Mouse (Mus musculus) forebrain, embryonic 14.5 days (tissue): ENCODE measurements around the gene Sult1d1. TPM values are rescaled to one million over a fixed set of nuclear protein-coding genes. Genes with fewer than 3 reads are reported as not detected.

Experiments used
- ATAC-seq: fragments of 200-750 bp; cut with Nextera tagmentation; 2 replicates; pipeline ENCODE4 v1.8.0; 2017; ENCODE audit warnings: mild to moderate bottlenecking, moderate library complexity
- DNase-seq: peaks from one replicate; pipeline ENCODE4 v3.0.0-alpha.2; 2015; ENCODE audit warnings: low spot score
- H3K27ac ChIP-seq: fragments of 300-500 bp; sonication (generic); 2 replicates; pipeline ENCODE4 v1.5.1; 2014; ENCODE audit warnings: low read depth, mild to moderate bottlenecking, control low read depth, low read length, moderate library complexity
- H3K27me3 ChIP-seq: fragments of 300-500 bp; sonication (generic); replicated peaks from 2 replicates; pipeline ENCODE4 v1.6.1; 2014; ENCODE audit warnings: low read length, control low read depth, mixed read lengths; ENCODE audit not compliant: control insufficient read depth, insufficient read depth
- H3K36me3 ChIP-seq: fragments of 300-500 bp; sonication (generic); 2 replicates; pipeline ENCODE4 v1.6.1; 2014; ENCODE audit warnings: low read length, control low read depth; ENCODE audit not compliant: control insufficient read depth, insufficient read depth
- H3K4me1 ChIP-seq: fragments of 300-500 bp; sonication (generic); 2 replicates; pipeline ENCODE4 v1.6.1; 2014; ENCODE audit warnings: antibody characterized with exemption, low read length, control low read depth; ENCODE audit not compliant: control insufficient read depth, insufficient read depth
- H3K4me2 ChIP-seq: fragments of 300-500 bp; sonication (generic); 2 replicates; pipeline ENCODE4 v1.6.1; 2014; ENCODE audit warnings: mild to moderate bottlenecking, control low read depth, low read length
- H3K4me3 ChIP-seq: fragments of 300-500 bp; sonication (generic); 2 replicates; pipeline ENCODE4 v1.5.1; 2014; ENCODE audit warnings: low read depth, low read length, control low read depth
- H3K9ac ChIP-seq: fragments of 300-500 bp; sonication (generic); 2 replicates; pipeline ENCODE4 v1.6.1; 2014; ENCODE audit warnings: mild to moderate bottlenecking, low read length, control low read depth, moderate library complexity
- H3K9me3 ChIP-seq: fragments of 300-500 bp; sonication (generic); replicated peaks from 2 replicates; pipeline ENCODE4 v1.6.1; 2016; ENCODE audit warnings: low read length, control low read depth, mixed read lengths; ENCODE audit not compliant: control insufficient read depth
- WGBS: fragments of 180-500 bp; shearing (Covaris S2); extraction: QIAGEN DNeasy Blood & Tissue Kit; methylation state at CpG from one replicate; pipeline ENCODE4 v1.1.7; 2014; 5-methylcytosine and 5-hydroxymethylcytosine counted together
- polyA plus RNA-seq: library from polyadenylated mRNA; unstranded; fragments of >200 nt; fragmentation: Nextera tagmentation; extraction: Ambion mirVana; gene quantifications from 2 replicates; pipeline ENCODE4 v1.2.1, GENCODE M21; 2014

Sult1d1 gene
- polyA plus RNA-seq, 1 experiment from 2014 or later = not detected

GRCm38 (mm10) chr5:87573490-87573889, 4.7 kb upstream of the Sult1d1 start:
- DNase-seq (no peak), ATAC-seq (no peak)
- Histone ChIP-seq H3K27ac (no peak overlapping the region), H3K4me2 (no peak overlapping the region), H3K9ac (no peak overlapping the region), H3K27me3 (no peaks in the 10 kb centered on the region), H3K4me1 (no peaks in the 10 kb centered on the region), H3K4me3 (no peak overlapping the region), H3K36me3 (no peaks in the 10 kb centered on the region), H3K9me3 (no peaks in the 10 kb centered on the region)
- 53% methylated on average over 5 of the region's 5 CpGs for WGBS

GRCm38 (mm10) chr5:87572781-87573180, 4.0 kb upstream of the Sult1d1 start:
- ATAC-seq (no peak), DNase-seq (no peak)
- no peak overlapping the region for H3K4me2 ChIP-seq
- H3K4me1 ChIP-seq = no peaks in the 10 kb centered on the region
- WGBS = 90% methylated on average over 6 of the region's 6 CpGs
- H3K4me3 ChIP-seq = no peak overlapping the region
- no peaks in the 10 kb centered on the region for H3K27me3 ChIP-seq
- no peak overlapping the region for H3K27ac ChIP-seq
- no peak overlapping the region for H3K9ac ChIP-seq
- no peaks in the 10 kb centered on the region for H3K9me3 ChIP-seq
- H3K36me3 ChIP-seq = no peaks in the 10 kb centered on the region

GRCm38 (mm10) chr5:87567306-87567705, 1.5 kb downstream of the Sult1d1 start:
- H3K4me2 ChIP-seq = no peak overlapping the region
- no peaks in the 10 kb centered on the region for H3K4me1 ChIP-seq
- no peaks in the 10 kb centered on the region for H3K9me3 ChIP-seq
- no peak overlapping the region for H3K9ac ChIP-seq
- no peaks in the 10 kb centered on the region for H3K36me3 ChIP-seq
- ATAC-seq (no peak), DNase-seq (no peak)
- H3K27me3 ChIP-seq = no peaks in the 10 kb centered on the region
- WGBS = 86% methylated on average over 1 of the region's 1 CpGs
- H3K4me3 ChIP-seq = no peak overlapping the region
- no peak overlapping the region for H3K27ac ChIP-seq

GRCm38 (mm10) chr5:87562966-87563365, 5.9 kb downstream of the Sult1d1 start:
- Histone ChIP-seq H3K27ac (no peak overlapping the region), H3K4me1 (no peaks in the 10 kb centered on the region), H3K4me2 (no peak overlapping the region), H3K36me3 (no peaks in the 10 kb centered on the region), H3K27me3 (no peaks in the 10 kb centered on the region), H3K9ac (no peak overlapping the region), H3K4me3 (no peak overlapping the region), H3K9me3 (no peaks in the 10 kb centered on the region)
- ATAC-seq (no peak), DNase-seq (no peak)

- WGBS = 75% methylated on average over 4 of the region's 4 CpGs
- no peaks in the 10 kb centered on the region for H3K9me3 ChIP-seq
- no peak overlapping the region for H3K4me2 ChIP-seq
- DNase-seq (no peak), ATAC-seq (no peak)
- H3K27ac ChIP-seq = no peak overlapping the region
- H3K4me1 ChIP-seq = no peaks in the 10 kb centered on the region
- no peak overlapping the region for H3K9ac ChIP-seq
- H3K36me3 ChIP-seq = no peaks in the 10 kb centered on the region
- no peak overlapping the region for H3K4me3 ChIP-seq
- H3K27me3 ChIP-seq = no peaks in the 10 kb centered on the region
These were observed 6.3 kb downstream of the Sult1d1 start for GRCm38 (mm10) chr5:87562526-87562925.

GRCm38 (mm10) chr5:87560145-87560544, 8.7 kb downstream of the Sult1d1 start:
- H3K27me3 ChIP-seq = no peaks in the 10 kb centered on the region
- H3K36me3 ChIP-seq = no peaks in the 10 kb centered on the region
- no peak overlapping the region for H3K4me2 ChIP-seq
- no peaks in the 10 kb centered on the region for H3K9me3 ChIP-seq
- H3K27ac ChIP-seq = no peak overlapping the region
- no peak overlapping the region for H3K9ac ChIP-seq
- ATAC-seq (no peak), DNase-seq (no peak)
- H3K4me1 ChIP-seq = no peaks in the 10 kb centered on the region
- WGBS = 79% methylated on average over 5 of the region's 5 CpGs
- no peak overlapping the region for H3K4me3 ChIP-seq

- Histone ChIP-seq H3K9ac (no peak overlapping the region), H3K27me3 (no peaks in the 10 kb centered on the region), H3K36me3 (no peaks in the 10 kb centered on the region), H3K4me2 (no peak overlapping the region), H3K27ac (no peak overlapping the region), H3K9me3 (no peaks in the 10 kb centered on the region), H3K4me1 (no peaks in the 10 kb centered on the region), H3K4me3 (no peak overlapping the region)
- no peak for DNase-seq
- WGBS = 37% methylated on average over 1 of the region's 1 CpGs
- ATAC-seq = no peak
These were observed 17.9 kb downstream of the Sult1d1 start for GRCm38 (mm10) chr5:87550935-87551334.

GRCm38 (mm10) chr5:87538111-87538510, 30.7 kb downstream of the Sult1d1 start, which contains the start of gene Sult1b1:
Gene Sult1b1 (minus strand): TSS chr5:87538195.
- Histone ChIP-seq H3K36me3 (no peaks in the 10 kb centered on the region), H3K27ac (no peak within 1 kb of the TSS), H3K27me3 (no peaks in the 10 kb centered on the region), H3K9me3 (no peaks in the 10 kb centered on the region), H3K9ac (no peak within 1 kb of the TSS), H3K4me1 (no peaks in the 10 kb centered on the region), H3K4me3 (no peak within 1 kb of the TSS), H3K4me2 (no peak within 1 kb of the TSS)
- no peak for ATAC-seq
- no peak for DNase-seq
- WGBS = 96% methylated on average over 2 of the region's 2 CpGs

GRCm38 (mm10) chr5:87535994-87536644, 32.7 kb downstream of the Sult1d1 start:
- Histone ChIP-seq H3K4me2 (no peak overlapping the region), H3K9me3 (no peaks in the 10 kb centered on the region), H3K27ac (no peak overlapping the region), H3K36me3 (no peaks in the 10 kb centered on the region), H3K9ac (no peak overlapping the region), H3K4me3 (no peak overlapping the region), H3K4me1 (no peaks in the 10 kb centered on the region), H3K27me3 (no peaks in the 10 kb centered on the region)
- DNase-seq = no peak
- WGBS = 47% methylated on average over 4 of the region's 4 CpGs
- ATAC-seq = no peak
